Comparison of ENCODE assay signal across 20 mouse cellular contexts in the genomic region with DNA sequence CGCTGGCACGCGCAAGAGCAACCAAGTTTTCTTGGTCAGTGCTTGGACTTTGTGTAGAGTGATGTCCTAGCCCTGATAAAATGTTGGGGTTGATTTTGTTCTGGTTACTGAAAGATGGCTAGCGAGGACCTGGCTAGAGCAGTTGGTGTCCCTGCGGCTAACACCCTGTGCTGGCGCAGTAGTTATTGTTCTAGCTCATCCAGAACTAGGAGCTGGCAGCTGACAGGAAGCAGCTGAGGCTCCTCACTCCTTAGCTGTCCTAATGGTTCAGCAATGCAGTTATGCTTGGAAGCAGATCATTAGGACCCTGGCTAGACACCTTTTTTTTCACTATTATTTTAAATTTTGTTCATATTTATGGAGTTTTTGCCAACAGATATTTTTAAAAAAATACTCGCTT.
A peak's percentile ranks its signal among the peaks of the same experiment; 100 is the strongest.
DNase-seq lines count a peak whose midpoint lies in the region; ATAC-seq and TF ChIP-seq lines count a peak whose summit lies in the region.
"Had no signal": no experiment of that assay in that cellular context is flagged by ENCODE, and none has a peak within 500 bp of the region (broad histone marks: within the 10 kb centered on the region; RNA-seq: fewer than 3 reads in every experiment).

No protein-coding gene starts in this region.

- TF ChIP-seq POLR2A in thymus, adult 2 months (IDR thresholded peaks at IDR 0.05; ENCODE audit: control insufficient read depth, extremely low read depth, insufficient read depth, low read length, poor library complexity): no peak

- H3K4me1 ChIP-seq in kidney, embryonic 15.5 days: peaks cover 11% of the 10 kb centered on the region
- no peaks in the 10 kb centered on the region for H3K4me1 ChIP-seq in thymus, adult 2 months (replicated peaks; ENCODE audit: control insufficient read depth, insufficient read depth, low read length)

- no peak overlapping the region for H3K9ac ChIP-seq in kidney, embryonic 15.5 days
- H3K9ac ChIP-seq: forebrain, embryonic 13.5 days; limb, embryonic 15.5 days had no signal

- H3K4me3 ChIP-seq in kidney, embryonic 15.5 days (replicated peaks): no peak overlapping the region
- no peak overlapping the region for H3K4me3 ChIP-seq in thymus, adult 2 months (ENCODE audit: control insufficient read depth, insufficient read depth, low read length)
- H3K4me3 ChIP-seq: forebrain, embryonic 13.5 days; limb, embryonic 15.5 days; midbrain, embryonic 10.5 days had no signal

- no peak overlapping the region for H3K27ac ChIP-seq in kidney, embryonic 15.5 days
- no peak overlapping the region for H3K27ac ChIP-seq in thymus, adult 2 months (ENCODE audit: control insufficient read depth, insufficient read depth, low read length)
- H3K27ac ChIP-seq: forebrain, embryonic 13.5 days; limb, embryonic 15.5 days; macrophage; midbrain, embryonic 10.5 days had no signal

- no peaks in the 10 kb centered on the region for H3K9me3 ChIP-seq in kidney, embryonic 15.5 days (replicated peaks)
- H3K9me3 ChIP-seq: forebrain, embryonic 13.5 days; limb, embryonic 15.5 days had no signal

- no peaks in the 10 kb centered on the region for H3K27me3 ChIP-seq in kidney, embryonic 15.5 days
- H3K27me3 ChIP-seq in thymus, adult 2 months (ENCODE audit: control insufficient read depth, insufficient read depth, low read length): no peaks in the 10 kb centered on the region
- H3K27me3 ChIP-seq: limb, embryonic 15.5 days; Patski had no signal

- no peaks in the 10 kb centered on the region for H3K36me3 ChIP-seq in kidney, embryonic 15.5 days
- H3K36me3 ChIP-seq in thymus, adult 2 months (ENCODE audit: control insufficient read depth, insufficient read depth, low read length): no peaks in the 10 kb centered on the region
- H3K36me3 ChIP-seq: limb, embryonic 15.5 days; midbrain, embryonic 10.5 days had no signal

- WGBS in kidney, embryonic 15.5 days: 94% methylated on average over 7 of the region's 7 CpGs
- 98% methylated on average over 7 of the region's 7 CpGs for WGBS in thymus, adult 2 months

- TF ChIP-seq CTCF in thymus, adult 2 months (IDR thresholded peaks at IDR 0.05; ENCODE audit: borderline replicate concordance, control insufficient read depth, extremely low read depth, insufficient read depth, low read length, poor library complexity): no peak

- peak; percentile 13 for DNase-seq in gastrocnemius, postnatal 25 days
- DNase-seq in gastrocnemius, postnatal 4 days (ENCODE audit: low spot score in 2 of 2): no peak
- DNase-seq in kidney, postnatal 10 days: peak; percentile 38
- DNase-seq in heart, postnatal 14 days: peak; percentile 28 to 53
- peak; percentile 37 for DNase-seq in lung, postnatal 25 days (ENCODE audit: low spot score)
- DNase-seq in thymus, adult 2 months: no peak
- no peak for DNase-seq in right cerebral cortex, adult 2 months (ENCODE audit: low spot score in 2 of 2)
- DNase-seq: adrenal gland, postnatal 10 days; cerebellum, adult 9-11 months; gastrocnemius, postnatal 36 days; thymus, postnatal 25 days had no signal

- ATAC-seq in kidney, embryonic 15.5 days (replicated peaks; ENCODE audit: low FRiP score): no peak
- ATAC-seq: CD4-positive, CD25-positive, alpha-beta regulatory T cell, adult 4 months; forebrain, embryonic 13.5 days; hindbrain, embryonic 16.5 days; intestine, postnatal 0 days; Patski had no signal

- H3K4me2 ChIP-seq in kidney, embryonic 15.5 days: no peak overlapping the region
- H3K4me2 ChIP-seq: forebrain, embryonic 13.5 days; limb, embryonic 15.5 days had no signal

- intact Hi-C loops in heart, postnatal 14 days (cut with DNase I): no loop called here

Comparison
In these comparisons a context has a peak if more than half of its experiments do, and no peak if none do; other contexts are left out.
1. DNase-seq: peak in gastrocnemius, postnatal 25 days (single experiment), kidney, postnatal 10 days (single experiment), heart, postnatal 14 days (2 of 2) and lung, postnatal 25 days (single experiment); none in gastrocnemius, postnatal 4 days (0 of 2), thymus, adult 2 months (single experiment) and right cerebral cortex, adult 2 months (0 of 2).